Mouse (Mus musculus) left cerebral cortex, postnatal 36 days (tissue): ENCODE data around the gene Slc18a2. TPM values are rescaled to one million over a fixed set of nuclear protein-coding genes. Genes with fewer than 3 reads are reported as not detected.

ENCODE experiments used
- total RNA-seq, 2 experiments: library from RNA; stranded (reverse); gene quantifications; 2 replicates each; pipeline ENCODE4 v1.2.3; 2021

Gene Slc18a2
- total RNA-seq, 2 experiments from 2014 or later, result 0.16 TPM; not detected in 1

Other genes with a start within 250 kb of the Slc18a2 start
- gene Shtn1, start 184.8 kb upstream of the Slc18a2 start, total RNA-seq, result 10 to 100 TPM; 19.2 to 21.6 TPM
- gene Vax1, start 90.8 kb upstream of the Slc18a2 start, total RNA-seq, result 1 to 10 TPM; 1.0 to 1.7 TPM
- gene Kcnk18, start 41.7 kb upstream of the Slc18a2 start, total RNA-seq, result not detected
- gene Rps12-ps3, start 61.4 kb downstream of the Slc18a2 start, total RNA-seq, result 100 to 1,000 TPM; 151 to 237 TPM
- gene Pdzd8, start 84.9 kb downstream of the Slc18a2 start, total RNA-seq, result 10 to 100 TPM; 56.4 to 60.2 TPM
- gene Emx2, start 197.5 kb downstream of the Slc18a2 start, total RNA-seq, result 10 to 100 TPM; 12.5 to 21.3 TPM